15 mouse cellular contexts compared by ENCODE assay signal in genomic region chr4:137478306-137478705, GRCm38 (mm10). TPM values are rescaled to one million over a fixed set of nuclear protein-coding genes. Genes with fewer than 3 reads are reported as not detected.
A peak's percentile ranks its signal among the peaks of the same experiment; 100 is the strongest.
DNase-seq lines count a peak whose midpoint lies in the region; ATAC-seq lines count a peak whose summit lies in the region.
"Had no signal": no experiment of that assay in that cellular context is flagged by ENCODE, and none has a peak within 500 bp of the region (broad histone marks: within the 10 kb centered on the region; RNA-seq: fewer than 3 reads in every experiment).

No protein-coding gene starts in this region.

- H3K4me2 ChIP-seq in hindbrain, embryonic 14.5 days (replicated peaks), result no peak overlapping the region
- H3K4me2 ChIP-seq in hindbrain, embryonic 11.5 days (replicated peaks; ENCODE audit: low read depth, low read length), result no peak overlapping the region
- H3K4me2 ChIP-seq in heart, embryonic 13.5 days, result peak overlapping the region; percentile 91
- no peak overlapping the region for H3K4me2 ChIP-seq in limb, embryonic 12.5 days

- no peak for ATAC-seq in hindbrain, embryonic 14.5 days (ENCODE audit: low FRiP score)
- no peak for ATAC-seq in hindbrain, embryonic 11.5 days (ENCODE audit: low FRiP score)
- no peak for ATAC-seq in heart, embryonic 13.5 days (ENCODE audit: extremely low read depth, insufficient number of reproducible peaks, low FRiP score, low TSS enrichment)
- ATAC-seq in limb, embryonic 12.5 days (ENCODE audit: insufficient number of reproducible peaks, insufficient read depth, low FRiP score, low TSS enrichment, low read depth), result no peak
- no peak for ATAC-seq in frontal cortex, adult (ENCODE audit: low TSS enrichment)
- ATAC-seq: activated CD4-positive, CD25-positive, alpha-beta regulatory T cell, adult 4 months had no signal

- no peak overlapping the region for H3K9ac ChIP-seq in hindbrain, embryonic 14.5 days
- no peak overlapping the region for H3K9ac ChIP-seq in hindbrain, embryonic 11.5 days (ENCODE audit: low read depth, low read length)
- peak overlapping the region; percentile 71 for H3K9ac ChIP-seq in heart, embryonic 13.5 days
- H3K9ac ChIP-seq in limb, embryonic 12.5 days (replicated peaks), result no peak overlapping the region

- H3K27ac ChIP-seq in hindbrain, embryonic 14.5 days, result peak overlapping the region; percentile 43; the same call in 1 of the 2 replicates
- no peak overlapping the region for H3K27ac ChIP-seq in hindbrain, embryonic 11.5 days (ENCODE audit: low read depth, low read length)
- H3K27ac ChIP-seq in embryonic facial prominence, embryonic 10.5 days (replicated peaks), result peak overlapping the region; percentile 73
- peak overlapping the region; percentile 100 for H3K27ac ChIP-seq in heart, embryonic 13.5 days (replicated peaks)
- H3K27ac ChIP-seq in limb, embryonic 12.5 days, result peak overlapping the region; percentile 57; the same call in 1 of the 2 replicates
- H3K27ac ChIP-seq: layer of hippocampus, adult 2 months had no signal

- peaks cover 14% of the 10 kb centered on the region; the same call in 1 of the 2 replicates for H3K4me1 ChIP-seq in hindbrain, embryonic 14.5 days (replicated peaks; ENCODE audit: control insufficient read depth, insufficient read depth, low read length)
- peaks cover 29% of the 10 kb centered on the region for H3K4me1 ChIP-seq in hindbrain, embryonic 11.5 days (replicated peaks; ENCODE audit: control insufficient read depth, insufficient read depth, low read length)
- peaks cover 95% of the 10 kb centered on the region for H3K4me1 ChIP-seq in embryonic facial prominence, embryonic 10.5 days
- H3K4me1 ChIP-seq in heart, embryonic 13.5 days, result peaks cover 100% of the 10 kb centered on the region
- peaks cover 86% of the 10 kb centered on the region for H3K4me1 ChIP-seq in limb, embryonic 12.5 days (replicated peaks)

- DNase-seq in hindbrain, embryonic 14.5 days (ENCODE audit: low spot score), result no peak
- DNase-seq in hindbrain, embryonic 11.5 days (ENCODE audit: low spot score), result no peak
- DNase-seq in embryonic facial prominence, embryonic 10.5 days (ENCODE audit: low spot score), result no peak
- DNase-seq in cerebellum, adult 8-10 months, result no peak
- no peak for DNase-seq in cerebellum, postnatal 10 days
- DNase-seq: cerebellum, adult 11-12 months; right cerebral cortex, postnatal 14 days; thymus, postnatal 36 days had no signal

- no peaks in the 10 kb centered on the region for H3K9me3 ChIP-seq in hindbrain, embryonic 14.5 days (ENCODE audit: control insufficient read depth, low read length)
- no peaks in the 10 kb centered on the region for H3K9me3 ChIP-seq in hindbrain, embryonic 11.5 days (ENCODE audit: control insufficient read depth, low read length)
- no peaks in the 10 kb centered on the region for H3K9me3 ChIP-seq in embryonic facial prominence, embryonic 10.5 days
- no peaks in the 10 kb centered on the region for H3K9me3 ChIP-seq in heart, embryonic 13.5 days
- H3K9me3 ChIP-seq in limb, embryonic 12.5 days, result no peaks in the 10 kb centered on the region

- H3K4me3 ChIP-seq in hindbrain, embryonic 14.5 days (replicated peaks; ENCODE audit: low read length), result no peak overlapping the region
- H3K4me3 ChIP-seq in hindbrain, embryonic 11.5 days (ENCODE audit: low read depth, low read length), result no peak overlapping the region
- H3K4me3 ChIP-seq in embryonic facial prominence, embryonic 10.5 days, result no peak overlapping the region
- H3K4me3 ChIP-seq in heart, embryonic 13.5 days, result no peak overlapping the region
- no peak overlapping the region for H3K4me3 ChIP-seq in limb, embryonic 12.5 days (replicated peaks)
- H3K4me3 ChIP-seq: layer of hippocampus, adult 2 months; myocyte had no signal

- no peaks in the 10 kb centered on the region for H3K36me3 ChIP-seq in hindbrain, embryonic 14.5 days (replicated peaks; ENCODE audit: control insufficient read depth, insufficient read depth)
- no peaks in the 10 kb centered on the region for H3K36me3 ChIP-seq in hindbrain, embryonic 11.5 days (ENCODE audit: control insufficient read depth, insufficient read depth, low read length)
- peaks cover 4% of the 10 kb centered on the region; the same call in 1 of the 2 replicates for H3K36me3 ChIP-seq in embryonic facial prominence, embryonic 10.5 days (replicated peaks)
- H3K36me3 ChIP-seq in heart, embryonic 13.5 days, result peaks cover 5% of the 10 kb centered on the region; the same call in 1 of the 2 replicates
- no peaks in the 10 kb centered on the region for H3K36me3 ChIP-seq in limb, embryonic 12.5 days

- H3K27me3 ChIP-seq in hindbrain, embryonic 14.5 days (ENCODE audit: control insufficient read depth, insufficient read depth, low read length), result no peaks in the 10 kb centered on the region
- H3K27me3 ChIP-seq in hindbrain, embryonic 11.5 days (ENCODE audit: control insufficient read depth, insufficient read depth, low read length), result no peaks in the 10 kb centered on the region
- no peaks in the 10 kb centered on the region for H3K27me3 ChIP-seq in embryonic facial prominence, embryonic 10.5 days (replicated peaks; ENCODE audit: low read depth, poor library complexity, severe bottlenecking)
- no peaks in the 10 kb centered on the region for H3K27me3 ChIP-seq in heart, embryonic 13.5 days (replicated peaks)
- no peaks in the 10 kb centered on the region for H3K27me3 ChIP-seq in limb, embryonic 12.5 days

- 71% methylated on average over 5 of the region's 5 CpGs for WGBS in hindbrain, embryonic 14.5 days
- WGBS in hindbrain, embryonic 11.5 days, result 66% methylated on average over 5 of the region's 5 CpGs
- WGBS in embryonic facial prominence, embryonic 10.5 days, result 69% methylated on average over 5 of the region's 5 CpGs
- WGBS in heart, embryonic 13.5 days, result 54% methylated on average over 5 of the region's 5 CpGs
- WGBS in limb, embryonic 12.5 days, result 80% methylated on average over 5 of the region's 5 CpGs

RNA-seq across cellular contexts. Expression of gene Hspg2, which starts 9.7 kb away (rescaled TPM):
- polyA plus RNA-seq in hindbrain, embryonic 14.5 days (2014; fragmentation: Nextera tagmentation; extraction: Ambion mirVana), result 8.7 and 10.7 TPM in 2 replicates
- 14.7 and 18.1 TPM in 2 replicates for polyA plus RNA-seq in hindbrain, embryonic 11.5 days (2014; fragmentation: Nextera tagmentation; extraction: Ambion mirVana)
- 17.4 and 19.6 TPM in 2 replicates for polyA plus RNA-seq in embryonic facial prominence, embryonic 10.5 days (2016; fragmentation: Nextera tagmentation; extraction: Ambion mirVana)
- 48.9 and 50.0 TPM in 2 replicates for polyA plus RNA-seq in heart, embryonic 13.5 days (2015; fragmentation: Nextera tagmentation; extraction: Ambion mirVana)
- polyA plus RNA-seq in limb, embryonic 12.5 days (2016; fragmentation: Nextera tagmentation; extraction: Ambion mirVana), result 14.3 and 18.8 TPM in 2 replicates
- polyA plus RNA-seq: activated CD4-positive, CD25-positive, alpha-beta regulatory T cell, adult 4 months had no signal

RNA-seq across cellular contexts. Expression of gene 1700013G24Rik, which starts 25.2 kb away (rescaled TPM):
- polyA plus RNA-seq in hindbrain, embryonic 14.5 days (2014; fragmentation: Nextera tagmentation; extraction: Ambion mirVana), result not detected in 2 replicates
- not detected in 2 replicates for polyA plus RNA-seq in hindbrain, embryonic 11.5 days (2014; fragmentation: Nextera tagmentation; extraction: Ambion mirVana)
- not detected in 2 replicates for polyA plus RNA-seq in embryonic facial prominence, embryonic 10.5 days (2016; fragmentation: Nextera tagmentation; extraction: Ambion mirVana)
- not detected in 2 replicates for polyA plus RNA-seq in heart, embryonic 13.5 days (2015; fragmentation: Nextera tagmentation; extraction: Ambion mirVana)
- polyA plus RNA-seq in limb, embryonic 12.5 days (2016; fragmentation: Nextera tagmentation; extraction: Ambion mirVana), result not detected in 2 replicates
- polyA plus RNA-seq: activated CD4-positive, CD25-positive, alpha-beta regulatory T cell, adult 4 months; forebrain, embryonic 11.5 days had no signal

RNA-seq across cellular contexts. Expression of gene Cela3b, which starts 48.0 kb away (rescaled TPM):
- not detected in 2 replicates for polyA plus RNA-seq in hindbrain, embryonic 14.5 days (2014; fragmentation: Nextera tagmentation; extraction: Ambion mirVana)
- not detected in 2 replicates for polyA plus RNA-seq in hindbrain, embryonic 11.5 days (2014; fragmentation: Nextera tagmentation; extraction: Ambion mirVana)
- polyA plus RNA-seq in embryonic facial prominence, embryonic 10.5 days (2016; fragmentation: Nextera tagmentation; extraction: Ambion mirVana), result not detected in 2 replicates
- polyA plus RNA-seq in heart, embryonic 13.5 days (2015; fragmentation: Nextera tagmentation; extraction: Ambion mirVana), result 0.22 TPM in 1 of 2 replicates, not detected in the other
- polyA plus RNA-seq in limb, embryonic 12.5 days (2016; fragmentation: Nextera tagmentation; extraction: Ambion mirVana), result not detected in 2 replicates
- polyA plus RNA-seq: activated CD4-positive, CD25-positive, alpha-beta regulatory T cell, adult 4 months; forebrain, embryonic 11.5 days had no signal
